Mouse (Mus musculus) E14TG2a.4 (cell line): ENCODE data around the gene Ulk2.

Experiments
- CTCF ChIP-seq: conservative IDR thresholded peaks from 2 replicates; pipeline ENCODE4 v1.5.1; 2014; ENCODE audit warnings: low read length
- NANOG ChIP-seq: IDR thresholded peaks from 2 replicates; pipeline ENCODE4 v1.6.1; 2014; ENCODE audit warnings: borderline replicate concordance, low read length, mixed read lengths

- no peak for TF ChIP-seq CTCF
- TF ChIP-seq NANOG, result no peak
Observed at GRCm38 (mm10) chr11:61854988-61855411, at the start of gene Ulk2.
